Mouse (Mus musculus): Measurements from ENCODE around the gene Gm10282.

DNA sequence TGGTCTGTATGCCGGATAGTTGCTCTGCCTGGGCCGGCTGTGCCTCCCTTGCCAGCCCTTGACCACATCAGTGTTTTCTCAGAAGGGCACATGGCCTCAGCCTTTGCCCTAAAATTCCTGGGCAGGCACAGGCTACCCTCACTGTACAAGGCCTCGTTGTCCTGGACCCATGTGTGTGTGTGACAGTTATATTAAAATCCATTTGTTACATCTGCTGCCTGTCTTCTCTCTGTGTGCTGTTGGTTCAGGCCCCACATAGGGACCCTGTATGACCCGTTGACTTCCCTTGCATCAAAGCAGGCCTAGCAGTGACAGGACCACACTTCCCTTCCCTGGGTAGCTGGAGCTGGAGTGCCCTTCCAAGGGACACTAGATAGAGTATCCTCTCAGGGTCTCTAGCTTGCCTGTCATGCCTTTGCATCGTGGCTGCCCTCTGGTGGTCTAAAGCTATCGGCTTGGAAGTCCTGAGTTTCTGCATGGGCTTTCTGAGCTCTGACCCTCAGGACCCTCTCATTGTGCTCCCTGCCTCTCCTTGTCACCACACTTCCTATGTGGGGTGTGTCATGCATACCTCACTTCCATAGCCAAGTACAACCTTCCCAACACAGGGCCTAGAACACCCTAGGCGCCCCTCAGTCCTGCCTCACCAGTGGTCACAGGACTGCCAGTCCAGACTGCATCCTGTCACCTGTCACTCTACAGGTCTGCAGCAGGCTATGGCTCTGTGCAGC, 47.7 kb downstream of the Gm10282 start:
- no peak for TF ChIP-seq E2F4 (IDR thresholded peaks at IDR 0.05; ENCODE audit: insufficient replicate concordance, low read depth, low read length)
- no peak for TF ChIP-seq ZC3H11A (IDR thresholded peaks at IDR 0.05; ENCODE audit: low read depth, low read length)
- no peak for TF ChIP-seq POLR2A (IDR thresholded peaks at IDR 0.05; ENCODE audit: low read depth, low read length)
- no peak for TF ChIP-seq EP300 (IDR thresholded peaks at IDR 0.05; ENCODE audit: low read length)
- peak in 1 of 2 experiments; percentile 61; a peak in 2 of 4 replicates for TF ChIP-seq CTCF (conservative IDR thresholded peaks at IDR 0.05 in 1 of 2, IDR thresholded peaks at IDR 0.05 in 1 of 2; ENCODE audit: low read depth in 2 of 2, low read length in 2 of 2)
- TF ChIP-seq USF1 (IDR thresholded peaks at IDR 0.05; ENCODE audit: low read depth, low read length) = no peak
- no peak for TF ChIP-seq TCF12 (IDR thresholded peaks at IDR 0.05; ENCODE audit: low read depth, low read length)
